Mouse (Mus musculus): Measurements from ENCODE around the gene Vgll3. TPM values are rescaled to one million over a fixed set of nuclear protein-coding genes. Genes with fewer than 3 reads are reported as not detected.
A peak's percentile ranks its signal among the peaks of the same experiment; 100 is the strongest.

The Vgll3 gene
- polyA plus RNA-seq, 1 experiment from 2014 or later, result 0.38 TPM

- 92% methylated on average over 3 of the region's 3 CpGs for WGBS
- Histone ChIP-seq H3K27ac (ENCODE audit: low read length) (no peak overlapping the region), H3K4me2 (ENCODE audit: low read length) (no peak overlapping the region), H3K4me1 (replicated peaks; ENCODE audit: control insufficient read depth, insufficient read depth, low read length) (no peaks in the 10 kb centered on the region), H3K36me3 (ENCODE audit: control insufficient read depth, insufficient read depth) (no peaks in the 10 kb centered on the region), H3K27me3 (replicated peaks; ENCODE audit: control insufficient read depth, insufficient read depth, low read length) (no peaks in the 10 kb centered on the region), H3K9me3 (ENCODE audit: control insufficient read depth, low read length) (0 out of 2 replicates have a peak, but pooled peaks cover 2% of the 10 kb centered on the region), H3K9ac (replicated peaks; ENCODE audit: low read depth, low read length) (no peak overlapping the region), H3K4me3 (replicated peaks; ENCODE audit: low read length) (no peak overlapping the region)
- ATAC-seq, result no peak
Measured at GRCm38 (mm10) chr16:65834721-65835120, 19.7 kb downstream of the Vgll3 start.

DNA sequence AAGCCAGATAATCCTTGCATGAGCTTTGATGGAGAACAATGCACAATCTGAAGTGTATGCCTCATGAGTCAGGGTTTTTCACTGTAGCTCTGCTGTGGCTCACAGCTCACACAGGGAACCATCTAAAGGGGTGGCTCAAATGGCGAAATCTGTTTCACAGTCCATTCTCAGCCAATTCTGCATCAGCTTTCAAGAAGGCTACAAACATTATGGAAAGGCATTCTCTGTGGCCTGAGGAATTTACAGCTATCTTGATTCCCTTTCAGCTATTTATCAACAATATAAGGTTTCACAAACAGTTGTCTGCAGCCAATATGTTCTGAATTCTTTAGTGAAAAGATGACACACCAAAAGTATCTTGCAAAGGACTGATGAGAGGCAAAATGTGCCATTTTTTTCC, 35.1 kb downstream of the Vgll3 start:
- no peaks in the 10 kb centered on the region for H3K36me3 ChIP-seq (ENCODE audit: control insufficient read depth, insufficient read depth)
- H3K4me2 ChIP-seq (ENCODE audit: low read length), result no peak overlapping the region
- H3K9me3 ChIP-seq (ENCODE audit: control insufficient read depth, low read length), result no peaks in the 10 kb centered on the region
- no peak for ATAC-seq
- H3K4me1 ChIP-seq (replicated peaks; ENCODE audit: control insufficient read depth, insufficient read depth, low read length), result no peaks in the 10 kb centered on the region
- WGBS, result 76% methylated on average over 1 of the region's 1 CpGs
- no peak overlapping the region for H3K27ac ChIP-seq (ENCODE audit: low read length)
- H3K27me3 ChIP-seq (replicated peaks; ENCODE audit: control insufficient read depth, insufficient read depth, low read length), result no peaks in the 10 kb centered on the region
- H3K4me3 ChIP-seq (replicated peaks; ENCODE audit: low read length), result no peak overlapping the region
- no peak overlapping the region for H3K9ac ChIP-seq (replicated peaks; ENCODE audit: low read depth, low read length)

DNA sequence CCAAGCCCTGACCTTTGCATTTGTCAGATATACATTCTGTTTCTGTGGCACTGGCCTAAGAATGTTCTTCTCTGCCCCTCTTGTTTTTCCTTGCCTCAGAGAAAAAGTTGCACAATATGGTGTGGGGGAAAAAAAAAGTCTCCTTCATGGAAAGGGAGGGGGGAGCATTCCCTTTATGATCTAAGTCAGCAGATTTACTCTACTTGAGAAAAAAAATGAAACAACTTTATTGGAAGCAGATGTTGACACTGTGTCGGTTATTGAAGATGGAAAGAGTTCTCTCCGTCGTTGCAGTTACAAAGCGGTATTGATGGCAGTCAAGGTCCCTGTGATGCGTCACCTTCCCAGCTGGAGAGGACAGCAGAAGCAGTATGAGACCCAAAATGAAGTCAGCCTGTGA, 49.4 kb downstream of the Vgll3 start:
- no peak overlapping the region for H3K4me3 ChIP-seq (replicated peaks; ENCODE audit: low read length)
- no peaks in the 10 kb centered on the region for H3K36me3 ChIP-seq (ENCODE audit: control insufficient read depth, insufficient read depth)
- H3K4me2 ChIP-seq (ENCODE audit: low read length), result no peak overlapping the region
- WGBS, result 90% methylated on average over 5 of the region's 5 CpGs
- H3K4me1 ChIP-seq (replicated peaks; ENCODE audit: control insufficient read depth, insufficient read depth, low read length), result no peaks in the 10 kb centered on the region
- ATAC-seq, result no peak
- no peaks in the 10 kb centered on the region for H3K27me3 ChIP-seq (replicated peaks; ENCODE audit: control insufficient read depth, insufficient read depth, low read length)
- no peak overlapping the region for H3K9ac ChIP-seq (replicated peaks; ENCODE audit: low read depth, low read length)
- H3K27ac ChIP-seq (ENCODE audit: low read length), result no peak overlapping the region
- H3K9me3 ChIP-seq (ENCODE audit: control insufficient read depth, low read length), result no peaks in the 10 kb centered on the region

DNA sequence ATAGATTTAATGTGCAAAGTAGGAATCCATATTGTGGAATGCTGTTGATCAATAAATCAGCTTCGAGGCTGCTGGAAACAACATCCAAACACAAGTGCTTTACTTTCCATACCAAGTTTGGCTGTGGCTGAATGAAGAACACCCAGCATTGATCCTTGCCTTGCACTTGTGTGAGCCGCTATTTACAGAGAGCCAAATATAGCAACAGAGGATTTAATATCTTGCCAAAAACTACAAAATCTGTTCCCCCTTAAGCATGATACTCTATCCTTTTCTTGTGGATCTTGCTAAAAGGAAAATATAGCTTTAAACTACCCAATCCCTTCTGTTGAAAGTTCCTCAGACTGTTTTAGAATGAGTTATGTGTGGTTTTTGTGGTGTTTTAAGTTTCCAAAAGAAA, 52.9 kb downstream of the Vgll3 start:
- 71% methylated on average over 2 of the region's 2 CpGs for WGBS
- Histone ChIP-seq H3K4me1 (replicated peaks; ENCODE audit: control insufficient read depth, insufficient read depth, low read length) (no peaks in the 10 kb centered on the region), H3K9me3 (ENCODE audit: control insufficient read depth, low read length) (no peaks in the 10 kb centered on the region), H3K9ac (replicated peaks; ENCODE audit: low read depth, low read length) (no peak overlapping the region), H3K36me3 (ENCODE audit: control insufficient read depth, insufficient read depth) (no peaks in the 10 kb centered on the region), H3K4me2 (ENCODE audit: low read length) (no peak overlapping the region), H3K27me3 (replicated peaks; ENCODE audit: control insufficient read depth, insufficient read depth, low read length) (no peaks in the 10 kb centered on the region), H3K4me3 (replicated peaks; ENCODE audit: low read length) (no peak overlapping the region), H3K27ac (ENCODE audit: low read length) (no peak overlapping the region)
- no peak for ATAC-seq

DNA sequence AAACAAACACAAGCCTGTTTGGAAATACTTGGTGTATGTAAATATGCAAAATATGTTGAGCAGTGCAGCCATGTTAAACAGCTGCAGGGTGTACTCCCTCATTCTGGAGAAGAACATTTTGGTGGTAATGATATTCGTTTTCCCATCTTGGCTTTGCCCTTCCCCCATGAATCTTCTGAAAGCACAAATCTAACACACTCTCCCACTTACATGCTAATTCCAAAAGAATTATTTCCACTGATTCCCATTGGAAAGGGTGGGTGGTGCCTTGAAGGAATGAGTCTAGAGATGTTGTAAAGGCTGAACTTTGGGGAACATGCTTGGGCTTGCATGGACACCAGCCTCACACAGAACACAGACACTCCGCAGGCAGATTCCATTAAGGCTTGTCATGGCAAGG, 53.9 kb downstream of the Vgll3 start:
- 77% methylated on average over 2 of the region's 2 CpGs for WGBS
- Histone ChIP-seq H3K9ac (replicated peaks; ENCODE audit: low read depth, low read length) (no peak overlapping the region), H3K27ac (ENCODE audit: low read length) (no peak overlapping the region), H3K36me3 (ENCODE audit: control insufficient read depth, insufficient read depth) (no peaks in the 10 kb centered on the region), H3K27me3 (replicated peaks; ENCODE audit: control insufficient read depth, insufficient read depth, low read length) (no peaks in the 10 kb centered on the region), H3K9me3 (ENCODE audit: control insufficient read depth, low read length) (no peaks in the 10 kb centered on the region), H3K4me3 (replicated peaks; ENCODE audit: low read length) (no peak overlapping the region), H3K4me1 (replicated peaks; ENCODE audit: control insufficient read depth, insufficient read depth, low read length) (no peaks in the 10 kb centered on the region), H3K4me2 (ENCODE audit: low read length) (no peak overlapping the region)
- ATAC-seq, result peak; percentile 54; the same call in 1 of the 2 replicates

DNA sequence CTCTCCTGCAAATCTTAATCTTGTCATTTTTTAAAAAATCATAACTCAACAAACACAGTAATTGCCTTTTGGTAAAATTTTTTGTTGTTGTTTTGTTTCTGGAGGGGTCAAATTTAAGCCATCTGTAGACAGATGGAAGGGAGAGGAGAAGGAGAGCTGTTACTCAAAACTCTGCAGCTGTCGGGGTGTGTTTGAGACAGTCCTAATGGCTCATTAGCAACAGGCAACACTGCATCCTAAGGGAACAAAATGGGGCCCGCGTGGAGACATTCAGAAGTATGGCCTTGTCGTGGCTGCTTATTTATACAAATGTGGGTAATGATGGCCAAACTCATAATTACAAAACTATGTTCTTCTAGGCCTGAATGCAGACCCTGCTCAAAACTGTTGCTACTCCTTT, 73.9 kb downstream of the Vgll3 start:
- no peak for ATAC-seq
- Histone ChIP-seq H3K9me3 (ENCODE audit: control insufficient read depth, low read length) (no peaks in the 10 kb centered on the region), H3K36me3 (ENCODE audit: control insufficient read depth, insufficient read depth) (no peaks in the 10 kb centered on the region), H3K27me3 (replicated peaks; ENCODE audit: control insufficient read depth, insufficient read depth, low read length) (no peaks in the 10 kb centered on the region), H3K4me2 (ENCODE audit: low read length) (no peak overlapping the region), H3K27ac (ENCODE audit: low read length) (no peak overlapping the region), H3K9ac (replicated peaks; ENCODE audit: low read depth, low read length) (no peak overlapping the region), H3K4me1 (replicated peaks; ENCODE audit: control insufficient read depth, insufficient read depth, low read length) (no peaks in the 10 kb centered on the region), H3K4me3 (replicated peaks; ENCODE audit: low read length) (no peak overlapping the region)
- 64% methylated on average over 4 of the region's 4 CpGs for WGBS

Measured in forebrain, embryonic 16.5 days (tissue).